Mouse (Mus musculus) neutrophil, adult 65 days (primary cell): ENCODE measurements around the gene Amh. TPM values are rescaled to one million over a fixed set of nuclear protein-coding genes. Genes with fewer than 3 reads are reported as not detected.

Experiments
- total RNA-seq: library from RNA; stranded (reverse); gene quantifications from 2 replicates; pipeline ENCODE4 v1.2.4, GENCODE M21; 2023

Amh gene
- 0.77 and 1.2 TPM in 2 replicates for total RNA-seq

GRCm38 (mm10) chr10:80804916-80805315 lies at the start of gene Amh:
Gene Amh (plus strand): TSS chr10:80805243.

GRCm38 (mm10) chr10:80798150-80799006 lies 6.7 kb upstream of the Amh start, which contains the start of the genes Sf3a2 and Plekhj1:
Gene Sf3a2 (plus strand): TSS chr10:80798198.
Gene Plekhj1 (minus strand): TSS chr10:80798626.

GRCm38 (mm10) chr10:80813366-80813765 lies 8.3 kb downstream of the Amh start, which contains the start of gene Jsrp1:
Gene Jsrp1 (minus strand): TSS chr10:80813498.

GRCm38 (mm10) chr10:80826151-80827062 lies 21.4 kb downstream of the Amh start, which contains the start of gene Oaz1:
Gene Oaz1 (plus strand): TSS chr10:80826656.

GRCm38 (mm10) chr10:80843931-80844547 lies 39.0 kb downstream of the Amh start, which contains the start of gene Lingo3:
Gene Lingo3 (minus strand): TSS chr10:80844039.

GRCm38 (mm10) chr10:80854913-80855748 lies 50.1 kb downstream of the Amh start, which contains the start of the genes Lsm7 and Sppl2b:
Gene Lsm7 (minus strand): TSS chr10:80855209.
Gene Sppl2b (plus strand): TSS chr10:80855275.

Other genes with a start within 250 kb of the Amh start
- 87.8 and 112 TPM in 2 replicates for gene Rexo1, start 243.7 kb upstream of the Amh start, total RNA-seq
- 5.7 and 7.0 TPM in 2 replicates for gene Klf16, start 227.9 kb upstream of the Amh start, total RNA-seq
- gene Abhd17a, start 214.9 kb upstream of the Amh start, total RNA-seq, result 34.9 and 41.1 TPM in 2 replicates
- 6.9 and 8.2 TPM in 2 replicates for gene Scamp4, start 202.4 kb upstream of the Amh start, total RNA-seq
- 0.98 and 2.0 TPM in 2 replicates for gene Adat3, start 202.4 kb upstream of the Amh start, total RNA-seq
- 0.77 and 0.98 TPM in 2 replicates for gene Gm49322, start 199.2 kb upstream of the Amh start, total RNA-seq
- gene Csnk1g2, start 182.4 kb upstream of the Amh start, total RNA-seq, result 101 and 129 TPM in 2 replicates
- 12.4 and 15.2 TPM in 2 replicates for gene Btbd2, start 148.2 kb upstream of the Amh start, total RNA-seq
- 181 and 193 TPM in 2 replicates for gene Mknk2, start 127.1 kb upstream of the Amh start, total RNA-seq
- 140 and 155 TPM in 2 replicates for gene Mob3a, start 103.3 kb upstream of the Amh start, total RNA-seq
- gene Izumo4, start 103.1 kb upstream of the Amh start, total RNA-seq, result 8.4 and 14.1 TPM in 2 replicates
- 99.7 and 123 TPM in 2 replicates for gene Ap3d1, start 63.0 kb upstream of the Amh start, total RNA-seq
- gene Dot1l, start 50.0 kb upstream of the Amh start, total RNA-seq, result 21.3 and 32.2 TPM in 2 replicates
- 39.7 and 47.3 TPM in 2 replicates for gene Sf3a2, start 7.0 kb upstream of the Amh start, total RNA-seq
- 62.9 and 84.6 TPM in 2 replicates for gene Plekhj1, start 6.6 kb upstream of the Amh start, total RNA-seq
- gene Jsrp1, start 8.3 kb downstream of the Amh start, total RNA-seq, result not detected in 2 replicates
- gene Oaz1, start 21.4 kb downstream of the Amh start, total RNA-seq, result 506 and 673 TPM in 2 replicates
- not detected in 2 replicates for gene Lingo3, start 38.8 kb downstream of the Amh start, total RNA-seq
- gene Lsm7, start 50.0 kb downstream of the Amh start, total RNA-seq, result 10.1 and 19.3 TPM in 2 replicates
- gene Sppl2b, start 50.0 kb downstream of the Amh start, total RNA-seq, result 14.0 and 15.8 TPM in 2 replicates
- gene Tmprss9, start 66.6 kb downstream of the Amh start, total RNA-seq, result not detected in 2 replicates
- gene Timm13, start 95.7 kb downstream of the Amh start, total RNA-seq, result 35.2 and 38.8 TPM in 2 replicates
- gene Lmnb2, start 113.0 kb downstream of the Amh start, total RNA-seq, result 17.8 and 24.7 TPM in 2 replicates
- gene Gadd45b, start 124.8 kb downstream of the Amh start, total RNA-seq, result 50.6 and 86.7 TPM in 2 replicates
- 0.23 and 0.92 TPM in 2 replicates for gene Gng7, start 209.7 kb downstream of the Amh start, total RNA-seq
- gene Diras1, start 220.4 kb downstream of the Amh start, total RNA-seq, result not detected in 2 replicates
- 11.5 and 13.1 TPM in 2 replicates for gene Slc39a3, start 232.2 kb downstream of the Amh start, total RNA-seq